Mouse (Mus musculus) heart, adult 2 months (tissue): ENCODE results near the gene Ube2o. TPM values are rescaled to one million over a fixed set of nuclear protein-coding genes. Genes with fewer than 3 reads are reported as not detected.

ENCODE experiments used
- DNase-seq, 2 experiments: peaks; one replicate each; pipeline ENCODE4 v3.0.0; 2021
- H3K27ac ChIP-seq: fragments of 200-600 bp; 2 replicates; pipeline ENCODE4 v1.8.1; 2022
- H3K27me3 ChIP-seq: fragments of 200-500 bp; 2 replicates; pipeline ENCODE4 v1.6.1; 2012; ENCODE audit warnings: mild to moderate bottlenecking, low read length, inconsistent platforms, mixed read lengths; ENCODE audit not compliant: control insufficient read depth, insufficient read depth
- H3K36me3 ChIP-seq: fragments of 200-500 bp; 2 replicates; pipeline ENCODE4 v1.6.1; 2012; ENCODE audit warnings: low read length, inconsistent platforms; ENCODE audit not compliant: control insufficient read depth, insufficient read depth
- H3K4me1 ChIP-seq: fragments of 200-500 bp; 2 replicates; pipeline ENCODE4 v1.6.1; 2011; ENCODE audit warnings: low read length; ENCODE audit not compliant: control insufficient read depth, insufficient read depth
- H3K4me3 ChIP-seq: fragments of 200-600 bp; 2 replicates; pipeline ENCODE4 v1.8.1; 2022
- H3K79me2 ChIP-seq: fragments of 200-500 bp; replicated peaks from 2 replicates; pipeline ENCODE4 v1.6.1; 2012; ENCODE audit warnings: mild to moderate bottlenecking, inconsistent platforms, low read length, moderate library complexity, mixed read lengths; ENCODE audit not compliant: control insufficient read depth, insufficient read depth
- H3K9ac ChIP-seq: fragments of 200-500 bp; 2 replicates; pipeline ENCODE4 v1.6.1; 2012; ENCODE audit warnings: low read depth, mild to moderate bottlenecking, control low read depth, inconsistent platforms, low read length, mixed read lengths
- CTCF ChIP-seq: fragments of 200-600 bp; IDR thresholded peaks from 2 replicates; pipeline ENCODE4 v1.8.1; 2022; ENCODE audit warnings: antibody characterized with exemption, mild to moderate bottlenecking, moderate library complexity
- EP300 ChIP-seq: fragments of 200-500 bp; IDR thresholded peaks from 2 replicates; pipeline ENCODE4 v1.6.1; 2011; ENCODE audit warnings: low read depth, low read length, control low read depth; ENCODE audit not compliant: insufficient read depth
- POLR2A ChIP-seq: fragments of 200-500 bp; IDR thresholded peaks from 2 replicates; pipeline ENCODE4 v1.6.1; 2011; ENCODE audit warnings: mild to moderate bottlenecking, low read depth, low read length, control low read depth; ENCODE audit not compliant: insufficient read depth
- WGBS: fragments of 180-500 bp; shearing (Covaris S2); methylation state at CpG from one replicate; pipeline ENCODE4 v1.1.7; 2018; 5-methylcytosine and 5-hydroxymethylcytosine counted together
- intact Hi-C: fragments of 180-260 bp; cut with DNase I; formaldehyde crosslinking; loops from one replicate; pipeline ENCODE4 v1.15.1; 2025
- polyA plus RNA-seq: library from polyadenylated mRNA; depleted of rRNA; stranded (reverse); fragments of >200 nt; gene quantifications from 2 replicates; pipeline ENCODE4 v1.2.3, GENCODE M21; 2012
- total RNA-seq, 2 experiments: library from RNA; stranded (reverse); gene quantifications; 2 replicates each; pipeline ENCODE4 v1.2.3; 2021

Gene Ube2o
- total and polyA plus RNA-seq, 3 experiments: 24.8 to 36.3 (median 26.4) TPM

- Histone ChIP-seq H3K27me3 (no peaks in the 10 kb centered on the region), H3K79me2 (peaks cover 2% of the 10 kb centered on the region; the same call in 1 of the 2 replicates), H3K27ac (no peak overlapping the region), H3K4me1 (peaks cover 5% of the 10 kb centered on the region), H3K36me3 (no peaks in the 10 kb centered on the region), H3K9ac (no peak overlapping the region; the same call in 1 of the 2 replicates), H3K4me3 (peak overlapping the region; percentile 92)
- intact Hi-C loops: no loop called here
- 36% methylated on average over 10 of the region's 10 CpGs for WGBS
- no peak for DNase-seq
- TF ChIP-seq CTCF (no peak), EP300 (no peak)
Observed at GRCm38 (mm10) chr11:116580031-116580652, 1.1 kb downstream of the Ube2o start.

DNA sequence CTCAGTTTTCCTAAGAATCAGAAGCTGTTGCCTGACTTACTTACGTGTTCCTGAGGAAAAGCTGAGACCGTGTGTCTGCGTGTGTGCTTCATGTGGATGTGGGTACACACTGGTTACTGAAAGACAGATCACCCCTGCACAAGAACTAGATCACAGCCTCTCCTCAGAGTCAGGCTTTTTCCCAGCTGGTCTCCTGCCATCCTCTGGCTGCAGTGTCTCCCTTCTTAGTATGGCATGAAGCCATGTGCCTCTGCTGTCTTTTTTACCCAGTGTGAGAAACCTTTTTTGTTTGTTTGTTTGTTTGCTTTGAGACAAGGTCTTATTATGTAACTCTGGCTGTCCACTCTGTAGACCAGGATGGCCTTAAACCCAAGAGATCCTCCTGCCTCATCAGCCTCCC is 2.0 kb downstream of the Ube2o start:
- H3K4me1 ChIP-seq: peaks cover 9% of the 10 kb centered on the region
- no peak overlapping the region for H3K4me3 ChIP-seq
- TF ChIP-seq POLR2A (no peak), EP300 (no peak), CTCF (no peak)
- no peak overlapping the region for H3K27ac ChIP-seq
- 92% methylated on average over 3 of the region's 3 CpGs for WGBS
- DNase-seq: no peak
- peaks cover 2% of the 10 kb centered on the region; the same call in 1 of the 2 replicates for H3K79me2 ChIP-seq
- no peaks in the 10 kb centered on the region for H3K36me3 ChIP-seq
- no peaks in the 10 kb centered on the region for H3K27me3 ChIP-seq
- H3K9ac ChIP-seq: no peak overlapping the region
- intact Hi-C loops: no loop called here

GRCm38 (mm10) chr11:116575396-116575795 is 5.9 kb downstream of the Ube2o start:
- DNase-seq: no peak
- H3K27ac ChIP-seq: no peak overlapping the region
- peaks cover 3% of the 10 kb centered on the region for H3K79me2 ChIP-seq
- H3K36me3 ChIP-seq: no peaks in the 10 kb centered on the region; the same call in 1 of the 2 replicates
- H3K27me3 ChIP-seq: no peaks in the 10 kb centered on the region
- no peak for TF ChIP-seq EP300
- intact Hi-C loops: no loop called here
- whole genome bisulfite sequencing: 61% methylated on average over 2 of the region's 2 CpGs
- no peak overlapping the region for H3K4me3 ChIP-seq
- H3K4me1 ChIP-seq: peaks cover 32% of the 10 kb centered on the region
- H3K9ac ChIP-seq: no peak overlapping the region

DNA sequence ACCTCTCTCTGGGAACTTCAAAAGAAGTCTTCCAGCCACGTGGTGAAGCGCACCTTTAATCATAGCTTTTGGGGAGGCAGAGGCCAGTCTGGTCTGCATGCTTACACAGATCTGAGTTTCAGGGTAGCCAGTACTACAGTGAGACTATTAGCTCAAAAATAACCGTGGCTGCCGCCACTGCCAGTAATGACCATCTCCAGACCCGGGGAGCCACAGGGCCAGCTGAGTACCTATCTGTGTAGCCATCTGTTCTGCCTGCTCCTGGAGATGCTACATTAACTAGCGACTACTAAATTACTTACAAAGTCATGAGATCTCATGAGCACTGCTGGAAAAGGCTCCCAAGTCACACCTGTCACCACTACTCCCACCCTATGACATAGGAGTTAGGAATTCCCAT is 6.3 kb downstream of the Ube2o start:
- TF ChIP-seq POLR2A (no peak), EP300 (no peak)
- Histone ChIP-seq H3K4me1 (peaks cover 32% of the 10 kb centered on the region), H3K27ac (no peak overlapping the region), H3K79me2 (peaks cover 3% of the 10 kb centered on the region), H3K27me3 (no peaks in the 10 kb centered on the region), H3K9ac (no peak overlapping the region), H3K4me3 (no peak overlapping the region), H3K36me3 (no peaks in the 10 kb centered on the region; the same call in 1 of the 2 replicates)
- WGBS: 77% methylated on average over 6 of the region's 6 CpGs
- intact Hi-C loops: no loop called here
- no peak for DNase-seq

DNA sequence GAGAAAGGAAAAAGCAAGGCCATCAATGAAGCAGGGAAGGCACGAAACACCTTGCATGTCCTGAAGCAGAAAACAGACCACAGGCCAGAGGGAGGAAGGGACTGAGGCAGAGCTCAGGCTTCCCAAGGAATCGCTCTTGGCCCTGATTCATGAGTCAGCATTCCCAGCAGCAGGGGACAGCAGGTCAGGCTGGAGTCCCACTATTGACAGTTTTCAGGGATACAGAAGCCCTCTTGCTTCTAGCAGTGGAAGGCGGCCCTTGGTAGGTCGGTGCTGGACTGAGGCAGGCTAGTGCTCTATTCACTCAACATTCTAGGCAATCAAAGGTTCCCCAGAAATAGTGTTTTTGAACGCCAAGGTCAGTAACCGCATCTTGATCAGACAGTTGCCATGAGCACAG is 6.8 kb downstream of the Ube2o start:
- Histone ChIP-seq H3K79me2 (peaks cover 3% of the 10 kb centered on the region), H3K27ac (no peak overlapping the region; the same call in 1 of the 2 replicates), H3K9ac (no peak overlapping the region), H3K36me3 (no peaks in the 10 kb centered on the region; the same call in 1 of the 2 replicates), H3K4me1 (peaks cover 32% of the 10 kb centered on the region), H3K27me3 (no peaks in the 10 kb centered on the region), H3K4me3 (no peak overlapping the region)
- intact Hi-C loops: no loop called here
- no peak for TF ChIP-seq POLR2A
- no peak for TF ChIP-seq CTCF
- TF ChIP-seq EP300: no peak
- no peak for DNase-seq
- 66% methylated on average over 6 of the region's 6 CpGs for WGBS

- no peak overlapping the region for H3K9ac ChIP-seq
- H3K4me1 ChIP-seq: peaks cover 32% of the 10 kb centered on the region
- intact Hi-C loops: no loop called here
- no peaks in the 10 kb centered on the region; the same call in 1 of the 2 replicates for H3K36me3 ChIP-seq
- peak overlapping the region; percentile 41 for H3K27ac ChIP-seq
- TF ChIP-seq EP300 (no peak), CTCF (no peak), POLR2A (no peak)
- DNase-seq: peak in 1 of 2 experiments; percentile 35
- 41% methylated on average over 12 of the region's 12 CpGs for WGBS
- H3K27me3 ChIP-seq: no peaks in the 10 kb centered on the region
- peaks cover 3% of the 10 kb centered on the region for H3K79me2 ChIP-seq
- no peak overlapping the region for H3K4me3 ChIP-seq
Observed at GRCm38 (mm10) chr11:116572756-116573543, 8.3 kb downstream of the Ube2o start.
